Mouse (Mus musculus) adrenal gland, adult 2 months (tissue): Measurements from ENCODE around the gene A630010A05Rik. TPM values are rescaled to one million over a fixed set of nuclear protein-coding genes. Genes with fewer than 3 reads are reported as not detected.
"Not testable (repeated sequence)": the region's sequence is repeated elsewhere in the genome, so short reads cannot be mapped to it uniquely, and the experiment has no call there.

Experiments used
- DNase-seq: peaks from one replicate; pipeline ENCODE4 v3.0.0; 2021
- long read RNA-seq: library from polyadenylated mRNA; stranded (forward); transcript quantifications from one replicate; pipeline ENCODE4 v2.0.0, GENCODE M21; 2021
- polyA plus RNA-seq: library from polyadenylated mRNA; depleted of rRNA; stranded (reverse); fragments of >200 nt; gene quantifications from 2 replicates; pipeline ENCODE4 v1.2.3, GENCODE M21; 2012; rRNA removed
- total RNA-seq, 2 experiments: library from RNA; stranded (reverse); gene quantifications; 2 replicates each; pipeline ENCODE4 v1.2.3; 2021

A630010A05Rik gene
- total RNA-seq (not detected), polyA plus RNA-seq (not detected in 2 replicates)
- long read RNA-seq, result 0 reads

DNA sequence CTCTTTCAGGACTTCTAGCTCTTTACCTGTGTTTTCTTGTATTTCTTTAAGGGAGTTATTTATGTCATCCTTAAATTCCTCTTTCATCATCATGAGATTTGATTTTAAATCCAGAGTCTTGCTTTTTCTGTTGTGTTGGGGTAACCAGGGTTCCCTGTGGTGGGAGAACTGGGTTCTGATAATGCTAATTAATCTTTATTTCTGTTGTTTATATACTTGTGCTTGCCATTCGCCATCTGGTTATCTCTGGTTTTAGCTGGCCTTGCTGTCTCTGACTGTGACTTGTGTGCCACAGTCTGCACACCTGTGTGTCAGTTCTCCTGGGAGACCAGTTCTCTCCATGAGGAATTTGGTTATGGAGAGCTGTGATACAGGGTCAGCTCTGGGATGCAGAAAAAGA, at the start of gene A630010A05Rik:
Gene A630010A05Rik, plus strand, starts transcription at position 301 of the 400 bp plus-strand sequence.
- DNase-seq, result no peak

DNA sequence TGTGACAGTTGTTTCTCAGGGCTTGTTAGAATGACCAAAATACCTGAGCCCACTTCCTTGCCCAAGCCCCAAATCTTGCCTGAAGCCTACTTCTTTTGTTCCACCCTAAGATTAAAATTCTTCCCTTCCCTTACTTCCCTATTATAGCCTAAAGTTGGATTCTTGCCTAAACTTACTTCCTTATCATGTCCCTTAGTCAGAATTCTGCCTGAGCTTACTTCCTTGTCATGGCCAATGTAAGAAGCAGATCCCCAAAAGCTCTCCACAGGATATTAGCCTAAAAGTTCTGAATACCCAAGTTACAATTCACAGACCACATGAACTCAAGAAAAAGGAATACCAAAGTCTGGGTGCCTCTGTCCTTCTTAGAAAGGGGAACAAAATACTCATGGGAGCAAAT, 26.4 kb upstream of the A630010A05Rik start:
- DNase-seq, result no peak

DNA sequence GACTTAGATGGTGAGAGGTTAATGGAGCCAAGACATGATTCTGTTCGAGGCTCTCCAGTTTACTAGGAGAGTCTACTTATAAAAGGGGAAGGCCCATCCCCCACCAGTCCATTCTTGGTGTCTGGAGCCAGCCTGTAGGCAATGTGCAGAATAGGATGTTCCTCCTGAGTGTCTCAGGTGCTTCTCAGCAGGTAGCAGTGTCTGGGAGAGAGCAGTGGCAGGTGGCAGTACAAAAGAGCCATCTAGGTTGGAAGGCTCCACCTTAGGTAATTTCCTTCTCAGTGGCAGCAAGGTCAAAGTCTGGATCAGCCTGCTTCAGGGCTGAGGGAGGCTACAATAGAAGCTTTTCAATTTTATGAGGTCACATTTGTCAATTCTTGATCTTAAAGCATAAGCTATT, 4.9 kb upstream of the A630010A05Rik start:
- DNase-seq, result not testable (repeated sequence)

Other genes with a start within 250 kb of the A630010A05Rik start
- gene Fopnl, start 244.9 kb upstream of the A630010A05Rik start, total RNA-seq, result 10 to 100 TPM; 44.9 to 65.4 TPM
- gene Fopnl, start 244.9 kb upstream of the A630010A05Rik start, polyA plus RNA-seq, result 23.8 and 26.7 TPM in 2 replicates
- 10 to 100 TPM; 21.3 to 28.5 TPM for gene Abcc1, start 200.8 kb upstream of the A630010A05Rik start, total RNA-seq
- 34.9 and 39.0 TPM in 2 replicates for gene Abcc1, start 200.8 kb upstream of the A630010A05Rik start, polyA plus RNA-seq